Mouse (Mus musculus): ENCODE data around the gene Zfp365.

Zfp365 gene

GRCm38 (mm10) chr10:67912337-67912776, at the start of gene Zfp365:
Gene Zfp365 (minus strand): TSS chr10:67912662.
- peak; percentile 94 for DNase-seq (ENCODE audit: extremely low read depth, insufficient read length, low spot score)

GRCm38 (mm10) chr10:67959982-67960381, 47.5 kb upstream of the Zfp365 start:
- DNase-seq (ENCODE audit: extremely low read depth, insufficient read length, low spot score), result no peak

- DNase-seq (ENCODE audit: extremely low read depth, insufficient read length, low spot score), result no peak
Measured at GRCm38 (mm10) chr10:67955982-67956381, 43.5 kb upstream of the Zfp365 start.

- DNase-seq (ENCODE audit: extremely low read depth, insufficient read length, low spot score), result no peak
Measured at GRCm38 (mm10) chr10:67951690-67952089, 39.2 kb upstream of the Zfp365 start.

GRCm38 (mm10) chr10:67950059-67950748, 37.7 kb upstream of the Zfp365 start:
- no peak for DNase-seq (ENCODE audit: extremely low read depth, insufficient read length, low spot score)

- DNase-seq (ENCODE audit: extremely low read depth, insufficient read length, low spot score), result peak; percentile 34
Measured at GRCm38 (mm10) chr10:67943513-67943912, 31.1 kb upstream of the Zfp365 start.

GRCm38 (mm10) chr10:67939546-67939945, 27.1 kb upstream of the Zfp365 start:
- DNase-seq (ENCODE audit: extremely low read depth, insufficient read length, low spot score), result no peak

GRCm38 (mm10) chr10:67937775-67938174, 25.3 kb upstream of the Zfp365 start:
- DNase-seq (ENCODE audit: extremely low read depth, insufficient read length, low spot score), result no peak

- no peak for DNase-seq (ENCODE audit: extremely low read depth, insufficient read length, low spot score)
Measured at GRCm38 (mm10) chr10:67936944-67937343, 24.5 kb upstream of the Zfp365 start.

- no peak for DNase-seq (ENCODE audit: extremely low read depth, insufficient read length, low spot score)
Measured at GRCm38 (mm10) chr10:67932780-67933179, 20.3 kb upstream of the Zfp365 start.

GRCm38 (mm10) chr10:67931328-67931727, 18.9 kb upstream of the Zfp365 start:
- DNase-seq (ENCODE audit: extremely low read depth, insufficient read length, low spot score), result no peak

- DNase-seq (ENCODE audit: extremely low read depth, insufficient read length, low spot score), result no peak
Measured at GRCm38 (mm10) chr10:67928584-67928983, 16.1 kb upstream of the Zfp365 start.

GRCm38 (mm10) chr10:67927718-67928455, 15.4 kb upstream of the Zfp365 start:
- DNase-seq (ENCODE audit: extremely low read depth, insufficient read length, low spot score), result no peak

- DNase-seq (ENCODE audit: extremely low read depth, insufficient read length, low spot score), result no peak
Measured at GRCm38 (mm10) chr10:67924030-67924429, 11.6 kb upstream of the Zfp365 start.

- DNase-seq (ENCODE audit: extremely low read depth, insufficient read length, low spot score), result no peak
Measured at GRCm38 (mm10) chr10:67921777-67922176, 9.3 kb upstream of the Zfp365 start.

- DNase-seq (ENCODE audit: extremely low read depth, insufficient read length, low spot score), result no peak
Measured at GRCm38 (mm10) chr10:67919706-67920105, 7.2 kb upstream of the Zfp365 start.

- no peak for DNase-seq (ENCODE audit: extremely low read depth, insufficient read length, low spot score)
Measured at GRCm38 (mm10) chr10:67918194-67918899, 5.9 kb upstream of the Zfp365 start.

- DNase-seq (ENCODE audit: extremely low read depth, insufficient read length, low spot score), result no peak
Measured at GRCm38 (mm10) chr10:67917356-67917755, 4.9 kb upstream of the Zfp365 start.

- peak; percentile 13 for DNase-seq (ENCODE audit: extremely low read depth, insufficient read length, low spot score)
Measured at GRCm38 (mm10) chr10:67911447-67912336, 770 bp downstream of the Zfp365 start.

- no peak for DNase-seq (ENCODE audit: extremely low read depth, insufficient read length, low spot score)
Measured at GRCm38 (mm10) chr10:67907931-67908330, 4.5 kb downstream of the Zfp365 start.

All from 3134 (cell line).